Mouse (Mus musculus) urinary bladder, adult 18-20 months (tissue): Measurements from ENCODE around the gene Olfr221.

Source experiments
- DNase-seq, 2 experiments: peaks; one replicate each; pipeline ENCODE4 v3.0.0; 2022; ENCODE audit warnings: low spot score in 2 of 2, mixed read lengths in 2 of 2

Gene Olfr221

DNA sequence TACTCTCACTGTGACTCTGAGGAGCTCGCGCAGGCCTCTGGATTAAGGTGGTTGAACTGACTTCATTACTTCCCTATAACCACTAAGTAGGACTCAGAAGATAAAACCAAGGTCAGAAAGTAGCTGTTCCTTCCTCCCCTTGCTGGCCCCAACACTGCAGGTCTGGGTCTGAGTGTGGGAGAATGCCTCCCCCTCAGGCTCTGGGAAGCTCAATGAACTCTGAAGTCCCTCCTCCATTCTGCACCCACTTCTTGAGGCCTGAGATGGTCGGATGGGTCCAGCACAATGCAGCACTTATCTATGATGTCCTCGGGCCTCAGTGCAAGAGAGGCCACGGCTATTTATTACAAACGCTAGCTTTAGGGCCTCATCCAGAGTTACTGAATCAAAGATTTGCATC lies 36.6 kb downstream of the Olfr221 start:
- DNase-seq = no peak

GRCm38 (mm10) chr14:52005141-52005540 lies 37.1 kb downstream of the Olfr221 start:
- DNase-seq = no peak

- DNase-seq = no peak
Measured at GRCm38 (mm10) chr14:52003981-52004495, 38.2 kb downstream of the Olfr221 start.

- DNase-seq = no peak
Measured at GRCm38 (mm10) chr14:51997483-51997882, 44.8 kb downstream of the Olfr221 start.

DNA sequence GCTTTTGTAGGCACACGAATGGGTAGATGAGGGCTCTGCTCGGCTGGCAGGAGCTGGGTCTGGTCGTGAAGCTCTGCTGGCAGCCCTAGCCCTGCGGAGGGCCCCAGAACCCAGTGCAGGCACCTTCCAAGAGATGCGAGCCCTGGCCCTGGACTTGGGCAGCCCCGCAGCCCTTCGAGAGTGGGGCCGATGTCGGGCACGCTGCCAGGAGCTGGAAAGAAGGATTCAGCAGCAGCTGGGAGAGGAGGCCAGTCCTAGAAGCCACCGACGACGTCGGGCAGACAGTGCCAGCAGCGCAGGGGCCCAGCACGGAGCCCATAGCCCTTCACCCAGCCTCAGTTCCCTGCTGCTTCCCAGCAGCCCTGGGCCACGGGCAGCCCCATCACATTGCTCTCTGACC lies 45.4 kb downstream of the Olfr221 start:
- no peak for DNase-seq

DNA sequence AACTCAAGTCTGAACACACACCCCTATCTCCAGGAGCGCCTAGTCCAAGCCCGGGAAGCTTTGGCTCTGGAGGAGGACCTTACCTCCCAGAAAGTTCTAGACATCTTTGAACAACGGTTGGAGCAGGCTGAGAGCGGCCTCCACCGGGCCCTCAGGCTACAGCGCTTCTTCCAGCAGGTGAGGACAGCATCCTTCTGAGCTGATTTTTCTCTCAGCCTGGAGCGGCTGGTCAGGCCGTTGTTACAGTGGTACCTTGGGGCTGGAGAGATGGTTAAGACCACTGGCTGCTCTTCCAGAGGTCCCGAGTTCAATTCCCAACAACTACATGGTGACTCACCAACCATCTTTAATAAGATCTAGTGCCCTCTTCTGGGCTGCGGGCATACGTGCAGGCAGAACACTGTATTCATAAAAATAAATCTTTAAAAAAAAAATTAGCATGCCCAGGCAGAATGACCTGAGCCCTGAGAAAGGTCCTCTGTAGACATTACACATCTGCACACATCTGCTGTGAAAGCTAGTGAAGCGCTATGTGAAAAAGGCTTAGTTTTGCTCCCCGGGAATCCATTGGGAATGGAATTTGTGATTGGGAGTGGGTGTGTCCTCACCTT lies 45.9 kb downstream of the Olfr221 start:
- no peak for DNase-seq

DNA sequence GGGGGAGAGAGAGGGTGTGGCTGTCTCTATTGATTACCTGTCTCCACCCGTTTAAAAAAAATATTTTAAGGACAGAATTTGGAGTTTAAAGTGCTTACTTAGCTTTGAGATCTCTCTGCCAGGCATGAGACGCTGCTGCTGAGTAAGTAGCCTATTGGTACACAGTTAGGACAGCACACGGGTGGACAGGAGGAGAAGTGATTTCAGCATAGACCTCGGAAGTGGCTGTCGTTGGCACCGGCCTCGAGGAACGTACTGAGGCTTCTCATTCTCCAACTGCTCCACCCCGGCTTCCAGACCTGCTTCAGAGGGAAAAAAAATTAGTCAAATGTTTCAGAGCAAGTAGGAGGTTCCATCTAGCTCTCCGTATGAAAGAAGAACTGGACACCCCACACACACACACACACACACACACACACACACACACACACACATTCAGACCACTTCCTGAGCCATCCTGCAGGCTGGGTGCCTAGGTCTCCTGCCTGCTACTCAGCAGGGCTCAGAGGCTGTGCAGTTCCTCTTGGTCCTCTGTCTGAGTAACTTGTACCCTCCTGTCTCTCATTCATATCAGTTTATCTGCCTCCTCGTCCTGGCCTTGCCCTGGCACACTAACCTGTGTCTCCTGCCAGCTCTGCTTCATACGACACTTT lies 46.9 kb downstream of the Olfr221 start:
- DNase-seq = no peak

GRCm38 (mm10) chr14:51994453-51994852 lies 47.8 kb downstream of the Olfr221 start:
- no peak for DNase-seq

- DNase-seq = no peak
Measured at GRCm38 (mm10) chr14:51989461-51989970, 52.7 kb downstream of the Olfr221 start.

DNA sequence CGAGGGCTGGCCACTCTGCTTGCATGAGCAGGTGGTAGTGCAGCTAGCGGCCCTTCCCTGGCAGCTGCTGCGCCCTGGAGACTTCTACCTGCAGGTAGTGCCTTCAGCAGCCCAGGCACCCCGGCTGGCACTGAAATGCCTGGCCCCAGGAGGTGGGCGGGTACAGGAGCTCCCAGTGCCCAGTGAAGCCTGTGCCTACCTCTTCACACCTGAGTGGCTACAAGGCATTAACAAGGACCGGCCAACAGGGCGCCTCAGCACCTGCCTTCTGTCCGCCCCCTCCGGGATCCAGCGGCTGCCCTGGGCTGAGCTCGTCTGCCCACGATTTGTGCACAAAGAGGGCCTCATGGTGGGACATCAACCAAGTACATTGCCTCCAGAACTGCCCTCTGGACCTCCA lies 53.5 kb downstream of the Olfr221 start:
- DNase-seq = no peak

GRCm38 (mm10) chr14:51987177-51987576 lies 55.1 kb downstream of the Olfr221 start:
- no peak for DNase-seq

- no peak for DNase-seq
Measured at GRCm38 (mm10) chr14:51986153-51986505, 56.1 kb downstream of the Olfr221 start.

DNA sequence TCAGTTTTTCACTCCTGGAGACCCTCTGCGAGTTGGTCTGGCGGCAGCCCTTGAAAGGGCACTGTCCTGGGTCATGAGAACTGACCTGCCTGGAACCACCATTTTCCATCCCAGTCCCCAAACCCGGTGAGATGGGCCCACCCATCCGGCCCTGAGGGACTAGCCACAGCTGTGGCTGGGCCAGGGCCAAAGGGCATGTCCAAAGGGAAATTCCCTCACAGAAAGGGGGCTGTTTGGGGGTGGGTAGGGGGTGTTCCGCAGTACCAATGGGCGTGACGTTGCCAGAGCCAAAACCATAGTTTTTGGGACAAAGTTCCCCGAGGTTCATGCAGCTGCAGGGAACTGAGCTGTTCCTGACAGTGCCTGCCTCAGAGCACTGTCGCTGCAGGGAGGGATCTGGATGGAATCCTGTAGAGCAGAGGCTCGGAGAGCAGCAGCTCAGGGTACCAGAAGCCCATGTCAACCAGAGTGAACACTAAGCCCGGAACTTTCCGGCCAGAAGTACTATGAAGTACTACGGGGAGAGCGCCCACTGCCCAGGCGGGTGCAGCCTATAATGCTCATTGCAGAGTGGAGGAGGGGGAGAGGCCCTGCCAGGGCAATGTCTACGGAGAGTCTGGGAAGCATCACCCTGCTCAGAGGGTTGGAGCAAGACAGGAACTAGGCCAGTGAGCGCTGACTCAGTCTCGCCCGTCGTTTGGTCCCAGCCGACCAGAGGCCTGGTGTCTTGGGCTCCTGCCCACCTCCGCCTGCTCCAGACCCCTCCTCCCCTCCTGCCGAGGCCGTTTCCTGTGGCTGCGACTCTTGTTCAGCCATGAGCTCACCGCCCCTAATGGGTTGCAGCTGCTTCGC lies 56.7 kb downstream of the Olfr221 start:
- DNase-seq = peak; percentile 57 to 80

GRCm38 (mm10) chr14:51984247-51985231 lies 57.7 kb downstream of the Olfr221 start, which contains the start of gene Arhgef40:
Gene Arhgef40 (plus strand): TSS chr14:51984719.
- DNase-seq = peak; percentile 62 to 69
